In the genomic region with DNA sequence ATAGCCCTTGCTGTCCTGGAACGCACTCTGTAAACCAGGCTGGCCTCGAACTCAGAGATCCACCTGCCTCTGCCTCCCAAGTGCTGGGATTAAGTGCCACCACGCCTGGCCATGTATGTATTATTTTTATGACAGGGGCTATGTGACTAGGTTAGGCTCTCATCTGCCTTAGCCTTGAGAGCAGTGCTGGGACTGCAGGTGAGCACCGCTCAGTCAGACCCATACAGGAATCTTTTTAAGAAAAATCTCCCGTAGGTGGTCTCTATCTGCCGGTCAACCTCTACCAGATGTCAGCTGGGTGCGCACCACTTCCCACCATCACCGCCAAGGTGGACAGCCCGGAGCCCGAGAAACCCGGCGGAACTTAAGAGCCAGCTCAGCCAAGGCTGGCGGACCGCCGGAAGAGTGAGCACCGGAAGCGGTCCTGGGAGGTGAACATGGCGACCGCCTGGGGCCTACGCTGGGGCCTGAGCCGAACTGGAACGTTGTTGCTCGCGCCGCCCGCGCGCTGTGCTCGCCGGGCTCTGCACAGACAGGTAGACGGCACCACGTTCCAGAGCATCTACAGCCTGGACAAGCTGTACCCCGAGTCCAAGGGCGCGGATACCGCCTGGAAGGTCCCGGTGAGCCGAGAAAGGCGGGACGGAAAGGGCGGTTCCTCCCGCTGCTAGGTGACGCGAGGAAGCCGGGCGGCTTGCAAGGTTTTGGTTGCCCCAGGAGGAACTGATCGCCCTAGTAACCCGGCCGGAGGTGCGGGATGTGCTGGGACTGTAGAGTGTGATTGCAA, we compare ENCODE assay signal across 8 mouse cellular contexts. TPM values are rescaled to one million over a fixed set of nuclear protein-coding genes. Genes with fewer than 3 reads are reported as not detected.
DNase-seq lines count a peak whose midpoint lies in the region; ATAC-seq lines count a peak whose summit lies in the region.

A gene (plus strand): TSS at position 415 of the 787 bp plus-strand sequence.

- peak within 1 kb of the TSS; percentile 92 for H3K4me2 ChIP-seq in heart, embryonic 13.5 days
- peak within 1 kb of the TSS; percentile 82 for H3K4me2 ChIP-seq in liver, embryonic 12.5 days

- H3K9ac ChIP-seq in heart, embryonic 13.5 days: peak within 1 kb of the TSS; percentile 87
- peak within 1 kb of the TSS; percentile 83 for H3K9ac ChIP-seq in liver, embryonic 12.5 days

- 2% methylated on average over 50 of the region's 50 CpGs for WGBS in heart, embryonic 13.5 days
- WGBS in liver, embryonic 12.5 days (ENCODE audit: insufficient replicate concordance): 2% methylated on average over 50 of the region's 50 CpGs

- no peaks in the 10 kb centered on the region for H3K4me1 ChIP-seq in brown adipose tissue, adult 24 weeks (ENCODE audit: control insufficient read depth, insufficient read depth, insufficient read length, low read length)
- peaks cover 20% of the 10 kb centered on the region for H3K4me1 ChIP-seq in heart, embryonic 13.5 days
- H3K4me1 ChIP-seq in liver, embryonic 12.5 days: peaks cover 22% of the 10 kb centered on the region

- peak; percentile 91 for ATAC-seq in erythroid progenitor cell, adult 5-6 weeks (replicated peaks; ENCODE audit: low FRiP score, poor library complexity, severe bottlenecking)
- ATAC-seq in heart, embryonic 13.5 days (ENCODE audit: extremely low read depth, insufficient number of reproducible peaks, low FRiP score, low TSS enrichment): peak; percentile 56; the same call in 1 of the 2 replicates
- ATAC-seq in liver, embryonic 12.5 days: peak; percentile 92

- peak within 1 kb of the TSS; percentile 77 for H3K4me3 ChIP-seq in brown adipose tissue, adult 24 weeks (ENCODE audit: insufficient read depth, low read depth, low read length)
- H3K4me3 ChIP-seq in heart, embryonic 13.5 days: peak within 1 kb of the TSS; percentile 65
- peak within 1 kb of the TSS; percentile 83 for H3K4me3 ChIP-seq in liver, embryonic 12.5 days

- DNase-seq in CD8-positive naive resting alpha-beta T cell, adult 2 months (ENCODE audit: low read depth in 2 of 2, low spot score in 2 of 2): peak; percentile 70 to 79
- peak; percentile 91 for DNase-seq in kidney, postnatal 10 days
- peak; percentile 87 for DNase-seq in naive thymus-derived CD4-positive, alpha-beta T cell, adult 2 months (ENCODE audit: low read depth)
- DNase-seq in splenic B cell, adult 2 months (ENCODE audit: low read depth, low spot score): peak; percentile 82

- 0 out of 2 replicates have a peak, but pooled peaks cover 9% of the 10 kb centered on the region for H3K27me3 ChIP-seq in heart, embryonic 13.5 days (replicated peaks)
- H3K27me3 ChIP-seq in liver, embryonic 12.5 days (replicated peaks): peaks cover 5% of the 10 kb centered on the region
- H3K27me3 ChIP-seq in splenic B cell, adult 2 months (ENCODE audit: control insufficient read depth, insufficient read depth, low read length, poor library complexity, severe bottlenecking): no peaks in the 10 kb centered on the region

- H3K36me3 ChIP-seq in heart, embryonic 13.5 days: peaks cover 28% of the 10 kb centered on the region
- H3K36me3 ChIP-seq in liver, embryonic 12.5 days: peaks cover 25% of the 10 kb centered on the region
- H3K36me3 ChIP-seq in splenic B cell, adult 2 months (ENCODE audit: control insufficient read depth, insufficient read depth, low read length, poor library complexity, severe bottlenecking): no peaks in the 10 kb centered on the region

- peak within 1 kb of the TSS; percentile 96 for H3K27ac ChIP-seq in brown adipose tissue, adult 24 weeks (replicated peaks; ENCODE audit: low read depth, low read length)
- peak within 1 kb of the TSS; percentile 74 for H3K27ac ChIP-seq in heart, embryonic 13.5 days (replicated peaks)
- H3K27ac ChIP-seq in liver, embryonic 12.5 days: peak within 1 kb of the TSS; percentile 77

- H3K9me3 ChIP-seq in heart, embryonic 13.5 days: no peaks in the 10 kb centered on the region
- no peaks in the 10 kb centered on the region for H3K9me3 ChIP-seq in liver, embryonic 12.5 days (replicated peaks)

RNA-seq across cellular contexts. Expression of the gene that starts here (rescaled TPM):
- 129 and 138 TPM in 2 replicates for polyA plus RNA-seq in brown adipose tissue, adult 24 weeks (2012; ENCODE audit: insufficient read depth, insufficient read length, missing spikeins)
- 12.6 and 24.1 TPM in 2 replicates for total RNA-seq in erythroid progenitor cell, adult 5-6 weeks (2015; ENCODE audit: low replicate concordance)
- 16.6 and 30.3 TPM in 2 replicates for total RNA-seq in erythroid progenitor cell, adult 5-6 weeks (2017; ENCODE audit: low replicate concordance)
- polyA plus RNA-seq in heart, embryonic 13.5 days (2015; fragmentation: Nextera tagmentation; extraction: Ambion mirVana): 173 and 184 TPM in 2 replicates
- 116 and 120 TPM in 2 replicates for polyA plus RNA-seq in liver, embryonic 12.5 days (2016; fragmentation: Nextera tagmentation; extraction: Ambion mirVana)

Comparison
In these comparisons a context has a peak if more than half of its experiments do, and no peak if none do; other contexts are left out.
1. Peak in every context shown above with its lines: DNase-seq, ATAC-seq, H3K4me3 ChIP-seq and H3K27ac ChIP-seq.